10 mouse cellular contexts compared by ENCODE assay signal in the genomic region with DNA sequence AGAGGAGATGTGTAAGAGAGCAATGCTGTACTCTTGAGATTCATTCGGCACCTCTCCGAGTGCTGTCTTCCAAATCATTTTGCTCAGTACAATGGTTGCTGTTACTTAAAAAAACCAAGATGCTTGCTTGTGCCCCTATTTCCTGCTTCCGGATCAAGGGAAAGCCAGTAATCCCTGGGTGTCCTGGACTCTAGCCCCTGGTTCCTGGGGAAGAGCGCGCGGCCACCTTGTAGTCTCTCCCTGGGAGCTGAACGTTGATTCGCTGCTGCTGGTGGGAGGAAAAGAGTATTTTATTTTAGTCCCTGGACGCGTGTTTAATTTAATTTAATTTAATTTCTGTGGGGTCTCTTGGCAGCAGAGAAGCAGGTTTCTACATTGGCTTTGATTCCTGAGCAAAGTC. TPM values are rescaled to one million over a fixed set of nuclear protein-coding genes. Genes with fewer than 3 reads are reported as not detected.
A peak's percentile ranks its signal among the peaks of the same experiment; 100 is the strongest.
DNase-seq lines count a peak whose midpoint lies in the region; ATAC-seq lines count a peak whose summit lies in the region.
"Had no signal": no experiment of that assay in that cellular context is flagged by ENCODE, and none has a peak within 500 bp of the region (broad histone marks: within the 10 kb centered on the region; RNA-seq: fewer than 3 reads in every experiment).

No protein-coding gene starts in this region.

- peak overlapping the region; percentile 39 for H3K4me3 ChIP-seq in kidney, embryonic 14.5 days (ENCODE audit: low read length)
- H3K4me3 ChIP-seq in forebrain, embryonic 10.5 days: peak overlapping the region; percentile 66
- H3K4me3 ChIP-seq in limb, embryonic 13.5 days: peak overlapping the region; percentile 47
- H3K4me3 ChIP-seq in neural tube, embryonic 15.5 days (replicated peaks): peak overlapping the region; percentile 38

- H3K36me3 ChIP-seq in kidney, embryonic 14.5 days (ENCODE audit: control insufficient read depth, insufficient read depth, low read length): no peaks in the 10 kb centered on the region
- peaks cover 10% of the 10 kb centered on the region for H3K36me3 ChIP-seq in forebrain, embryonic 10.5 days (replicated peaks)
- no peaks in the 10 kb centered on the region for H3K36me3 ChIP-seq in limb, embryonic 13.5 days
- no peaks in the 10 kb centered on the region for H3K36me3 ChIP-seq in neural tube, embryonic 15.5 days

- H3K4me2 ChIP-seq in kidney, embryonic 14.5 days (replicated peaks; ENCODE audit: low read depth, low read length): peak overlapping the region; percentile 59
- H3K4me2 ChIP-seq in limb, embryonic 13.5 days (replicated peaks): peak overlapping the region; percentile 66
- H3K4me2 ChIP-seq in neural tube, embryonic 15.5 days: peak overlapping the region; percentile 62

- H3K27ac ChIP-seq in kidney, embryonic 14.5 days (ENCODE audit: low read depth, low read length): no peak overlapping the region
- H3K27ac ChIP-seq in forebrain, embryonic 10.5 days: peak overlapping the region; percentile 87
- no peak overlapping the region for H3K27ac ChIP-seq in limb, embryonic 13.5 days
- H3K27ac ChIP-seq in neural tube, embryonic 15.5 days (replicated peaks): no peak overlapping the region; the same call in 1 of the 2 replicates
- H3K27ac ChIP-seq: gastrocnemius, adult 2 months; macrophage had no signal

- 6% methylated on average over 10 of the region's 10 CpGs for WGBS in kidney, embryonic 14.5 days
- 2% methylated on average over 10 of the region's 10 CpGs for WGBS in forebrain, embryonic 10.5 days
- 2% methylated on average over 10 of the region's 10 CpGs for WGBS in limb, embryonic 13.5 days
- 3% methylated on average over 10 of the region's 10 CpGs for WGBS in neural tube, embryonic 15.5 days

- H3K9me3 ChIP-seq in kidney, embryonic 14.5 days (ENCODE audit: control insufficient read depth, low read length): no peaks in the 10 kb centered on the region
- H3K9me3 ChIP-seq in forebrain, embryonic 10.5 days: no peaks in the 10 kb centered on the region
- no peaks in the 10 kb centered on the region for H3K9me3 ChIP-seq in limb, embryonic 13.5 days
- no peaks in the 10 kb centered on the region for H3K9me3 ChIP-seq in neural tube, embryonic 15.5 days (replicated peaks)

- DNase-seq in kidney, postnatal 4 days: no peak
- peak; percentile 37 for DNase-seq in forebrain, embryonic 10.5 days (ENCODE audit: extremely low spot score, low spot score)
- no peak for DNase-seq in thymus, postnatal 4 days
- no peak for DNase-seq in thymus, postnatal 25 days
- no peak for DNase-seq in kidney, postnatal 25 days

- H3K9ac ChIP-seq in kidney, embryonic 14.5 days (ENCODE audit: low read depth, low read length): no peak overlapping the region
- peak overlapping the region; percentile 59; the same call in 1 of the 2 replicates for H3K9ac ChIP-seq in limb, embryonic 13.5 days
- H3K9ac ChIP-seq in neural tube, embryonic 15.5 days (replicated peaks): peak overlapping the region; percentile 21

- 0 out of 2 replicates have a peak, but pooled peaks cover 3% of the 10 kb centered on the region for H3K4me1 ChIP-seq in kidney, embryonic 14.5 days (ENCODE audit: control insufficient read depth, insufficient read depth, low read length)
- peaks cover 57% of the 10 kb centered on the region for H3K4me1 ChIP-seq in forebrain, embryonic 10.5 days
- H3K4me1 ChIP-seq in limb, embryonic 13.5 days: peaks cover 10% of the 10 kb centered on the region
- peaks cover 11% of the 10 kb centered on the region for H3K4me1 ChIP-seq in neural tube, embryonic 15.5 days

- H3K27me3 ChIP-seq in kidney, embryonic 14.5 days (ENCODE audit: control insufficient read depth, insufficient read depth, low read length): peaks cover 69% of the 10 kb centered on the region
- peaks cover 61% of the 10 kb centered on the region for H3K27me3 ChIP-seq in forebrain, embryonic 10.5 days (ENCODE audit: poor library complexity, severe bottlenecking)
- peaks cover 69% of the 10 kb centered on the region for H3K27me3 ChIP-seq in limb, embryonic 13.5 days
- peaks cover 61% of the 10 kb centered on the region for H3K27me3 ChIP-seq in neural tube, embryonic 15.5 days (replicated peaks)

- ATAC-seq in kidney, embryonic 14.5 days (ENCODE audit: low FRiP score, low TSS enrichment): no peak
- ATAC-seq in limb, embryonic 13.5 days (ENCODE audit: low FRiP score, low read depth): no peak
- ATAC-seq in neural tube, embryonic 15.5 days (ENCODE audit: low FRiP score): no peak

RNA-seq across cellular contexts. Expression of a gene that starts 8.3 kb away (rescaled TPM):
- polyA plus RNA-seq in kidney, embryonic 14.5 days (2014; fragmentation: Nextera tagmentation; extraction: Ambion mirVana): not detected in 2 replicates
- 17.5 and 20.9 TPM in 2 replicates for polyA plus RNA-seq in forebrain, embryonic 10.5 days (2016; fragmentation: Nextera tagmentation; extraction: Ambion mirVana)
- 2.2 and 2.9 TPM in 2 replicates for polyA plus RNA-seq in limb, embryonic 13.5 days (2015; fragmentation: Nextera tagmentation; extraction: Ambion mirVana)
- polyA plus RNA-seq in neural tube, embryonic 15.5 days (2015; fragmentation: Nextera tagmentation; extraction: Ambion mirVana): 3.4 and 4.0 TPM in 2 replicates
- polyA plus RNA-seq: macrophage had no signal
